Comparison of ENCODE assay signal across 29 mouse cellular contexts in genomic region chr2:170136928-170137327, GRCm38 (mm10). TPM values are rescaled to one million over a fixed set of nuclear protein-coding genes. Genes with fewer than 3 reads are reported as not detected.
DNase-seq lines count a peak whose midpoint lies in the region; ATAC-seq and TF ChIP-seq lines count a peak whose summit lies in the region.
"Had no signal": no experiment of that assay in that cellular context is flagged by ENCODE, and none has a peak within 500 bp of the region (broad histone marks: within the 10 kb centered on the region; RNA-seq: fewer than 3 reads in every experiment).

No protein-coding gene starts in this region.

- H3K9me3 ChIP-seq in G1E (replicated peaks) = no peaks in the 10 kb centered on the region
- no peaks in the 10 kb centered on the region for H3K9me3 ChIP-seq in liver, embryonic 11.5 days (ENCODE audit: control insufficient read depth, low read length)
- H3K9me3 ChIP-seq in liver, postnatal 0 days (ENCODE audit: low read length) = no peaks in the 10 kb centered on the region
- H3K9me3 ChIP-seq in midbrain, embryonic 15.5 days = no peaks in the 10 kb centered on the region
- H3K9me3 ChIP-seq in forebrain, embryonic 11.5 days (ENCODE audit: control insufficient read depth, low read length) = no peaks in the 10 kb centered on the region
- H3K9me3 ChIP-seq: embryonic facial prominence, embryonic 12.5 days; forebrain, embryonic 12.5 days; hindbrain, embryonic 13.5 days; limb, embryonic 12.5 days; neural tube, embryonic 13.5 days had no signal

- ATAC-seq in G1E (ENCODE audit: extremely low read depth, insufficient number of reproducible peaks, low FRiP score, poor library complexity, severe bottlenecking) = peak; percentile 78
- ATAC-seq in liver, embryonic 11.5 days (replicated peaks; ENCODE audit: low FRiP score) = peak; percentile 71
- no peak for ATAC-seq in liver, postnatal 0 days
- no peak for ATAC-seq in midbrain, embryonic 15.5 days (replicated peaks)
- no peak for ATAC-seq in forebrain, embryonic 11.5 days (replicated peaks; ENCODE audit: low FRiP score)
- ATAC-seq: midbrain, embryonic 16.5 days; Patski had no signal

- no peak overlapping the region for H3K27ac ChIP-seq in liver, embryonic 11.5 days (ENCODE audit: low read depth, low read length)
- no peak overlapping the region for H3K27ac ChIP-seq in liver, postnatal 0 days (ENCODE audit: low read depth)
- H3K27ac ChIP-seq in midbrain, embryonic 15.5 days = no peak overlapping the region
- no peak overlapping the region for H3K27ac ChIP-seq in left cerebral cortex, adult 2 months
- H3K27ac ChIP-seq in forebrain, embryonic 11.5 days (ENCODE audit: low read depth, low read length) = no peak overlapping the region
- H3K27ac ChIP-seq: embryonic facial prominence, embryonic 12.5 days; forebrain, embryonic 12.5 days; hindbrain, embryonic 13.5 days; layer of hippocampus, adult 2 months; limb, embryonic 12.5 days; neural tube, embryonic 13.5 days; stomach, postnatal 0 days had no signal

- DNase-seq in G1E (ENCODE audit: low spot score) (no peak), MEL-GATA-1-ER (ENCODE audit: extremely low read depth, low read depth) (peak; percentile 58)
- DNase-seq in liver, embryonic 11.5 days (ENCODE audit: low spot score) = no peak
- DNase-seq in liver, postnatal 0 days = no peak
- DNase-seq in left cerebral cortex, adult 2 months (ENCODE audit: extremely low spot score in 1 of 2, low spot score in 2 of 2) = no peak
- no peak for DNase-seq in forebrain, embryonic 11.5 days (ENCODE audit: low spot score)
- DNase-seq: adrenal gland, postnatal 36 days; cerebellum, adult 11 months; cerebellum, postnatal 10 days; gastrocnemius, postnatal 10 days; heart, adult 18-20 months; heart, postnatal 36 days; kidney, adult 9 months; kidney, postnatal 25 days; lung, embryonic 14.5 days; lung, postnatal 36 days; thymus, adult 2 months; thymus, postnatal 4 days had no signal

- H3K9ac ChIP-seq in liver, embryonic 11.5 days (ENCODE audit: low read depth, low read length) = no peak overlapping the region
- no peak overlapping the region for H3K9ac ChIP-seq in liver, postnatal 0 days (replicated peaks)
- no peak overlapping the region for H3K9ac ChIP-seq in midbrain, embryonic 15.5 days
- H3K9ac ChIP-seq in forebrain, embryonic 11.5 days (ENCODE audit: low read length) = no peak overlapping the region
- H3K9ac ChIP-seq: embryonic facial prominence, embryonic 12.5 days; forebrain, embryonic 12.5 days; hindbrain, embryonic 13.5 days; limb, embryonic 12.5 days; lung, embryonic 14.5 days; neural tube, embryonic 13.5 days had no signal

- WGBS in liver, embryonic 11.5 days = 27% methylated on average over 3 of the region's 3 CpGs
- 33% methylated on average over 3 of the region's 3 CpGs for WGBS in liver, postnatal 0 days (ENCODE audit: insufficient replicate concordance)
- 35% methylated on average over 3 of the region's 3 CpGs for WGBS in midbrain, embryonic 15.5 days
- 27% methylated on average over 3 of the region's 3 CpGs for WGBS in forebrain, embryonic 11.5 days

- H3K27me3 ChIP-seq in G1E (ENCODE audit: insufficient read depth, low read length) = no peaks in the 10 kb centered on the region
- no peaks in the 10 kb centered on the region for H3K27me3 ChIP-seq in liver, embryonic 11.5 days (replicated peaks; ENCODE audit: control insufficient read depth, insufficient read depth, low read length)
- no peaks in the 10 kb centered on the region for H3K27me3 ChIP-seq in liver, postnatal 0 days (ENCODE audit: insufficient read depth, low read length)
- H3K27me3 ChIP-seq in midbrain, embryonic 15.5 days (replicated peaks) = no peaks in the 10 kb centered on the region; the same call in 1 of the 2 replicates
- no peaks in the 10 kb centered on the region for H3K27me3 ChIP-seq in forebrain, embryonic 11.5 days (ENCODE audit: control insufficient read depth, insufficient read depth, low read length)
- H3K27me3 ChIP-seq: embryonic facial prominence, embryonic 12.5 days; limb, embryonic 12.5 days; Patski had no signal

- TF ChIP-seq CTCF in G1E (IDR thresholded peaks at IDR 0.05; ENCODE audit: low read depth, low read length) = no peak
- no peak for TF ChIP-seq CTCF in liver, postnatal 0 days (IDR thresholded peaks at IDR 0.05; ENCODE audit: low read depth)
- TF ChIP-seq CTCF in left cerebral cortex, adult 2 months (IDR thresholded peaks at IDR 0.05) = no peak

- TF ChIP-seq EP300 in liver, postnatal 0 days (IDR thresholded peaks at IDR 0.05; ENCODE audit: low read depth) = peak; percentile 55; the same call in 1 of the 2 replicates

- H3K4me1 ChIP-seq in G1E (ENCODE audit: insufficient read depth, low read depth, low read length) = peaks cover 75% of the 10 kb centered on the region
- peaks cover 48% of the 10 kb centered on the region for H3K4me1 ChIP-seq in liver, embryonic 11.5 days (replicated peaks; ENCODE audit: control insufficient read depth, insufficient read depth, low read length)
- H3K4me1 ChIP-seq in liver, postnatal 0 days (ENCODE audit: insufficient read depth) = peaks cover 22% of the 10 kb centered on the region; the same call in 1 of the 2 replicates
- peaks cover 23% of the 10 kb centered on the region for H3K4me1 ChIP-seq in midbrain, embryonic 15.5 days
- 0 out of 2 replicates have a peak, but pooled peaks cover 4% of the 10 kb centered on the region for H3K4me1 ChIP-seq in forebrain, embryonic 11.5 days (replicated peaks; ENCODE audit: control insufficient read depth, insufficient read depth, low read length)

- H3K4me2 ChIP-seq in liver, embryonic 11.5 days = 0 out of 2 replicates have a peak overlapping the region, but pooled peaks have one; percentile 4
- H3K4me2 ChIP-seq in liver, postnatal 0 days (ENCODE audit: low read depth, low read length) = no peak overlapping the region
- H3K4me2 ChIP-seq in midbrain, embryonic 15.5 days = no peak overlapping the region
- H3K4me2 ChIP-seq in forebrain, embryonic 11.5 days (ENCODE audit: low read depth, low read length, severe bottlenecking) = no peak overlapping the region
- H3K4me2 ChIP-seq: embryonic facial prominence, embryonic 12.5 days; forebrain, embryonic 12.5 days; hindbrain, embryonic 13.5 days; limb, embryonic 12.5 days; lung, embryonic 14.5 days; neural tube, embryonic 13.5 days had no signal

- H3K36me3 ChIP-seq in G1E (replicated peaks) = peaks cover 64% of the 10 kb centered on the region
- H3K36me3 ChIP-seq in liver, embryonic 11.5 days (ENCODE audit: control insufficient read depth, insufficient read depth, low read length) = no peaks in the 10 kb centered on the region
- H3K36me3 ChIP-seq in liver, postnatal 0 days (replicated peaks; ENCODE audit: insufficient read depth, low read length) = no peaks in the 10 kb centered on the region
- no peaks in the 10 kb centered on the region for H3K36me3 ChIP-seq in midbrain, embryonic 15.5 days (replicated peaks)
- H3K36me3 ChIP-seq in forebrain, embryonic 11.5 days (ENCODE audit: control insufficient read depth, insufficient read depth, low read length) = no peaks in the 10 kb centered on the region
- H3K36me3 ChIP-seq: embryonic facial prominence, embryonic 12.5 days; forebrain, embryonic 12.5 days; hindbrain, embryonic 13.5 days; limb, embryonic 12.5 days; neural tube, embryonic 13.5 days had no signal

- intact Hi-C loops in left cerebral cortex, adult 2 months (cut with DNase I) = no loop called here

- no peak overlapping the region; the same call in 1 of the 2 replicates for H3K4me3 ChIP-seq in G1E (ENCODE audit: low read depth, low read length)
- H3K4me3 ChIP-seq in liver, embryonic 11.5 days (ENCODE audit: low read depth, low read length) = no peak overlapping the region
- no peak overlapping the region for H3K4me3 ChIP-seq in liver, postnatal 0 days (ENCODE audit: low read depth, low read length)
- H3K4me3 ChIP-seq in midbrain, embryonic 15.5 days = no peak overlapping the region
- no peak overlapping the region for H3K4me3 ChIP-seq in left cerebral cortex, adult 2 months
- no peak overlapping the region for H3K4me3 ChIP-seq in forebrain, embryonic 11.5 days (ENCODE audit: low read depth, low read length)
- H3K4me3 ChIP-seq: embryonic facial prominence, embryonic 12.5 days; forebrain, embryonic 12.5 days; hindbrain, embryonic 13.5 days; layer of hippocampus, adult 2 months; limb, embryonic 12.5 days; myocyte; neural tube, embryonic 13.5 days had no signal

RNA-seq across cellular contexts. Expression of gene Zfp217, which starts 11.0 kb away (rescaled TPM):
- total RNA-seq in G1E (2014; fragmentation: Nextera tagmentation) = 46.0 and 65.0 TPM in 2 replicates
- total RNA-seq in G1E (2017) = 46.1 and 46.2 TPM in 2 replicates
- 18.7 and 22.0 TPM in 2 replicates for polyA plus RNA-seq in G1E (2012)
- polyA plus RNA-seq in liver, embryonic 11.5 days (2014; fragmentation: Nextera tagmentation; extraction: Ambion mirVana) = 5.1 and 5.4 TPM in 2 replicates
- polyA plus RNA-seq in liver, postnatal 0 days (2015; fragmentation: Nextera tagmentation; extraction: Ambion mirVana) = 2.1 and 2.4 TPM in 2 replicates
- 1.4 TPM in 2 replicates for polyA plus RNA-seq in midbrain, embryonic 15.5 days (2015; fragmentation: Nextera tagmentation; extraction: Ambion mirVana)
- total RNA-seq in left cerebral cortex, adult 2 months (2021) = 1 to 10 TPM; 2.9 to 3.4 TPM
- polyA plus RNA-seq in forebrain, embryonic 11.5 days (2014; fragmentation: Nextera tagmentation; extraction: Ambion mirVana) = 3.8 and 3.9 TPM in 2 replicates

Comparison
In these comparisons a context has a peak if more than half of its experiments do, and no peak if none do; other contexts are left out.
1. ATAC-seq: peak in G1E (single experiment) and liver, embryonic 11.5 days (single experiment); none in liver, postnatal 0 days (single experiment), midbrain, embryonic 15.5 days (single experiment) and forebrain, embryonic 11.5 days (single experiment).